Mouse (Mus musculus) CD8-positive naive resting alpha-beta T cell, adult 57 days (primary cell): ENCODE results near the gene Rpl10a. TPM values are rescaled to one million over a fixed set of nuclear protein-coding genes. Genes with fewer than 3 reads are reported as not detected.

ENCODE experiments used
- total RNA-seq: library from RNA; stranded (reverse); gene quantifications from one replicate; pipeline ENCODE4 v1.2.4, GENCODE M21; 2023

Gene Rpl10a
- total RNA-seq, result 2,114 TPM

GRCm38 (mm10) chr17:28328366-28328928, at the start of gene Rpl10a:
TSS of gene Rpl10a (plus strand) at chr17:28328471.

DNA sequence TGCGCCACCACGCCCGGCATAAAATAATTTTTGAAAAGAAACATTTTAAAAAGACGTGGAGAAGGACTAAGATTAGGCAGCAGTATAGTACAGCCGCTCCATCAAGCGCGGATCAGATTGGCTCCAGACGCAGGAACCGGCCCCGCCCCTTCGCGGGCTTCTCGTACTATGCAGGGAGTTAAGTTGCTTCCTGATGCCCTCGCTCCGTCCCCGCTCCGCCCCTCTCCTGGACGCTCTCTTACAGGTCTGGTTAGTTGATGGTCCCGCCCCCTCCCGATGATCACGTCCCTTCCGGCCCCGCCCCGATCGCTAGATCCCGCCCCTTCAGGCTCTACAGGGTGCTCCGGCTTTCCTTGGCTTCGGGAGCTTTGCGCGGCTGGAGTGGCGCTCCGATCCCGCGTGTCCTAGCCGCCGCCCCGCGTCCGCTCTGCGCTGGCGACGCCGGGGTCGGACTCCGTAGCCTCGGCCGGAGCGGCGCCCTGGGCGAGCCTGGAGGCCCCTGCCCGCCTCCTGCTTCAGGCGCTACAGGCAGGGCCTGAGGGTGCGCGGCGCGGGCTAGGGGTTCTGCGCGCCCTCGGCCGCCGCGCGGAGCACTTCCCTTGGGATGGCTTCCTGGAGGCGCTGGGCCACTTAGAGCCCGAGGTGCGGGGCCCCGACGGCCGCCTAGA, 14.9 kb upstream of the Rpl10a start, which contains the start of gene Fance:
Gene Fance, plus strand, starts transcription at position 308 of the 668 bp plus-strand sequence.

GRCm38 (mm10) chr17:28350466-28351352, 22.4 kb downstream of the Rpl10a start, which contains the start of gene Tead3:
TSS of gene Tead3 (minus strand) at chr17:28350817.

DNA sequence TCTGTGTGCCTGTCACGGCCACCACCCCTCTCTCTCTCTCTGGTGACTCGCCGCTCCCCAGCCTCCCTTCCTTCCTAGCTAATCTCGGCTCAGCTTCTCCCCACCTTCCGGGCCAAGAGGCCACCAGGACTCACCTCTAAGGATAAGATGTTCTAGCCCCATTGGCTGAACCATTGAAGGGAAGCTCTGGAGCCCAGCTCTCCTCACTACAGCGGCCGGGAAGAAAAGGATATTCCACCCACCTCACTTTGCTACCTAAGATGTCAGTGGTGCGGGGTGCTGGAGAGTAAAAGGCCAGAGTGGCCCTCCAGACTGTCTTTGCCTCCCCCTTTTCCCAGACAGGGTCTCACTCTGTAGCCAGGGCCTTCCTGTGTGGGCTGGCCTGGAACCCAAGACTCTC, 36.9 kb downstream of the Rpl10a start, which contains the start of gene Tulp1:
Gene Tulp1, minus strand, starts transcription at position 101 of the 400 bp plus-strand sequence.

Other genes starting within 250 kb of the Rpl10a start
- gene Tcp11, start 247.8 kb upstream of the Rpl10a start, total RNA-seq, result 8.0 TPM
- not detected for gene Scube3, start 186.3 kb upstream of the Rpl10a start, total RNA-seq
- gene Zfp523, start 151.3 kb upstream of the Rpl10a start, total RNA-seq, result 16.7 TPM
- gene Def6, start 120.7 kb upstream of the Rpl10a start, total RNA-seq, result 145 TPM
- 29.2 TPM for gene Ppard, start 95.8 kb upstream of the Rpl10a start, total RNA-seq
- 33.7 TPM for gene Fance, start 15.0 kb upstream of the Rpl10a start, total RNA-seq
- gene Tead3, start 22.3 kb downstream of the Rpl10a start, total RNA-seq, result 0.21 TPM
- 1.3 TPM for gene Tulp1, start 36.8 kb downstream of the Rpl10a start, total RNA-seq
- 33.0 TPM for gene Fkbp5, start 189.1 kb downstream of the Rpl10a start, total RNA-seq
- gene Armc12, start 202.3 kb downstream of the Rpl10a start, total RNA-seq, result not detected
- gene Clpsl2, start 220.9 kb downstream of the Rpl10a start, total RNA-seq, result not detected
- gene Clps, start 232.3 kb downstream of the Rpl10a start, total RNA-seq, result 8.8 TPM
- gene Lhfpl5, start 247.2 kb downstream of the Rpl10a start, total RNA-seq, result not detected